Mouse (Mus musculus) C2C12 (cell line): ENCODE data around the gene Scamp4.

ENCODE experiments used
- CEBPB ChIP-seq: IDR thresholded peaks from one replicate; pipeline ENCODE4 v1.6.1; 2011; ENCODE audit warnings: low read depth, mild to moderate bottlenecking, control low read depth, moderate library complexity
- CTCF ChIP-seq: IDR thresholded peaks from one replicate; pipeline ENCODE4 v1.5.1; 2011; ENCODE audit not compliant: control insufficient read depth, insufficient read depth, insufficient read length
- FOSL1 ChIP-seq: IDR thresholded peaks from one replicate; pipeline ENCODE4 v1.8.0; 2011; ENCODE audit warnings: mild to moderate bottlenecking, low read length; ENCODE audit not compliant: poor library complexity, insufficient read depth, severe bottlenecking
- MAX ChIP-seq: IDR thresholded peaks from one replicate; pipeline ENCODE4 v1.6.1; 2011; ENCODE audit warnings: mild to moderate bottlenecking, control low read depth
- MYOD1 ChIP-seq: IDR thresholded peaks from one replicate; pipeline ENCODE4 v1.6.1; 2011; ENCODE audit warnings: low read depth; ENCODE audit not compliant: control insufficient read depth, insufficient read length
- MYOG ChIP-seq: IDR thresholded peaks from one replicate; pipeline ENCODE4 v1.6.1; 2011; ENCODE audit not compliant: control insufficient read depth, insufficient read length; ENCODE audit errors: extremely low read depth
- USF1 ChIP-seq: IDR thresholded peaks from one replicate; pipeline ENCODE4 v1.6.1; 2011; ENCODE audit warnings: low read depth, mild to moderate bottlenecking, control low read depth, moderate library complexity

GRCm38 (mm10) chr10:80604001-80604509 lies 1.4 kb downstream of the Scamp4 start:
- TF ChIP-seq CTCF (no peak), MAX (no peak), CEBPB (no peak), USF1 (no peak), FOSL1 (no peak), MYOD1 (no peak), MYOG (no peak)
